Mouse (Mus musculus): ENCODE measurements at regions not wholly inside any gene's neighbourhood (a gene's known extent, or its start where the extent isn't known, plus 50 kb on each side); places are given as distances from the start of the nearest gene placed in this dataset.
A peak's percentile ranks its signal among the peaks of the same experiment; 100 is the strongest.

DNA sequence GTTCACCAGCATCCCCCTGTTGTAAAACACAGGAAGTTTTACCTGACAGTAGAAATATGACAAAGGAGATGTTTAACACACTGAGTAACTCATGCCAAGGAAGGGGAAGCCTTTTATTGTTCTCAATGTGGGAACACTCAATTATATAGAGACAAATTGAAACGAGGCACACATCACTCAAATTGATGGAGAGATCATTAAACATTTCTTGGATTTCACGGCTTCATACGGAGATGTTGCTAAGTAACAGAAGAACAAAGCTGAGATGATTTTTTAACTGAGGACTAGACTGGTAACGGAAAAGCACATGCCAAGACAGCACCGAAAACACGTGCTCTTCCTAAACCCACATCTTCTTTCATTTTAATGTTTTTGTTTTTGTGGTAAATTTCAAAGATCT lies 437.0 kb upstream of the Intu start:
- H3K9me3 ChIP-seq, result no peaks in the 10 kb centered on the region
- no peak overlapping the region for H3K27ac ChIP-seq
- H3K4me2 ChIP-seq, result no peak overlapping the region
- ATAC-seq (replicated peaks), result 0 out of 2 replicates have a peak, but pooled peaks have one; percentile 46
- H3K9ac ChIP-seq, result no peak overlapping the region
- no peaks in the 10 kb centered on the region for H3K36me3 ChIP-seq (replicated peaks)
- no peak overlapping the region for H3K4me3 ChIP-seq
- 53% methylated on average over 6 of the region's 6 CpGs for WGBS
- no peaks in the 10 kb centered on the region for H3K27me3 ChIP-seq (replicated peaks)
- H3K4me1 ChIP-seq, result peaks cover 4% of the 10 kb centered on the region; the same call in 1 of the 2 replicates

DNA sequence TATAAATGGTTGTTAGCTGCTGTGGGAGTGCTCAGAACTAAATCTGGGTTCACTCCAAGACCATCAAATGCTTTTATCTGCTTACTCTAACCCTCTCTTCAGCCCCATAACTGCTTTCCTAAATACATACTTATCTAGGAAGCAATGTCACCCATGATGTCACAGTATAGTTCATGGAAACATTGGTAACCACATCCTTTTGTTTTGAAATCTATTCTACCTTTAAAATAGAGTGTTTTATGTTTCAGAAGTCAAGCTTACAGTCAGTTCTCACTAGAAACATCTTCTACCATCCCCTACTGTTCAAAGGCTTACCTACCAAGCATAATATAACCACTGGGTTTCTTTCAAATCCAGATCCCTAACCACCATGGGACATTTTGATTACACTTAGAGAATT lies 436.4 kb upstream of the Intu start:
- no peak for ATAC-seq (replicated peaks)
- Histone ChIP-seq H3K4me2 (no peak overlapping the region), H3K36me3 (replicated peaks) (no peaks in the 10 kb centered on the region)

DNA sequence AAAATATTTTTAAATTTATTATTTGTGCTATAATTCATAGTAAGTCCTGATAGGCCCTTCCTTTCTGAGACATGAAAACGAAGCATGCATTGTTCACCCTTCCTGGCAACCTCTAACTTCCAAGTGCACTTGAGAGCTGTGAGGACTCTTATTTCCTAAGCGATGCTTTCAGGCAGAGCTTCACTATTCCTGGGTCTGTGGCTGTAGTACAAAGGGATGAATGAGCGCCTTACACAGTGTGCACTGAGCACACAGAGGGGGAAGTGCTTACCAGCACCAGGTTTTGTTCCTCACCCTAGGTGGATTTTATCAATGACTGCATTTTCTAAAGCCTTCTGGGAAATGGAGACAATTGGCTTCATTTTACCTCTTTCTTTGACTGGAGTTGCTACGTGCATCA lies 428.4 kb upstream of the Intu start:
- Histone ChIP-seq H3K27me3 (replicated peaks) (no peaks in the 10 kb centered on the region), H3K27ac (no peak overlapping the region), H3K36me3 (replicated peaks) (no peaks in the 10 kb centered on the region), H3K9ac (no peak overlapping the region), H3K4me2 (no peak overlapping the region), H3K9me3 (no peaks in the 10 kb centered on the region), H3K4me1 (0 out of 2 replicates have a peak, but pooled peaks cover 6% of the 10 kb centered on the region), H3K4me3 (no peak overlapping the region)
- WGBS, result 13% methylated on average over 4 of the region's 4 CpGs
- ATAC-seq (replicated peaks), result peak; percentile 90

More for the DNA sequence above, 436.4 kb upstream of the Intu start:
- H3K9me3 ChIP-seq, result no peaks in the 10 kb centered on the region
- no peak overlapping the region for H3K4me3 ChIP-seq
- H3K27me3 ChIP-seq (replicated peaks), result no peaks in the 10 kb centered on the region
- no peak overlapping the region for H3K9ac ChIP-seq
- H3K4me1 ChIP-seq, result peaks cover 4% of the 10 kb centered on the region; the same call in 1 of the 2 replicates
- H3K27ac ChIP-seq, result no peak overlapping the region

DNA sequence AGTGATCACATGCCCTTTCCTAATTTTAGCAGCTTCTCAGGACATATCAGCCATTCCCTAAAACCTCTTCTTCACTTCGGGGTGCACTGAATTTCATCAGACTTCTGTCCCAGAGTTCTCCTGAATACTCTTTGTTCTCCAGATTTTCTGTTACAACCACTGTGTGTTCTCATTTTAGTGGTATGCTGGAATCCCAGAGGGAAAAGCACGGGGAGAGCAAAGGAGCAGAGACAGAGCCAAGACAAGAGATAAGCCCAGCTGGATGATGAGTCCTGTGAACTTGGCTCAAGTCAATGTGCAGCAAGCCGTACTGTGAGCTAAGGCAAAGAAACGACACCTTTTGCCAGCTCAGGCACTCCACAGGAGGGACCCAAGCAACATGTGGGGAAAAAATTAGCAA lies 416.3 kb upstream of the Intu start:
- Histone ChIP-seq H3K4me1 (peaks cover 12% of the 10 kb centered on the region), H3K27ac (no peak overlapping the region), H3K27me3 (replicated peaks) (no peaks in the 10 kb centered on the region), H3K4me2 (no peak overlapping the region), H3K9me3 (no peaks in the 10 kb centered on the region), H3K9ac (no peak overlapping the region), H3K4me3 (no peak overlapping the region), H3K36me3 (replicated peaks) (no peaks in the 10 kb centered on the region)
- ATAC-seq (replicated peaks), result no peak
- 58% methylated on average over 4 of the region's 4 CpGs for WGBS

DNA sequence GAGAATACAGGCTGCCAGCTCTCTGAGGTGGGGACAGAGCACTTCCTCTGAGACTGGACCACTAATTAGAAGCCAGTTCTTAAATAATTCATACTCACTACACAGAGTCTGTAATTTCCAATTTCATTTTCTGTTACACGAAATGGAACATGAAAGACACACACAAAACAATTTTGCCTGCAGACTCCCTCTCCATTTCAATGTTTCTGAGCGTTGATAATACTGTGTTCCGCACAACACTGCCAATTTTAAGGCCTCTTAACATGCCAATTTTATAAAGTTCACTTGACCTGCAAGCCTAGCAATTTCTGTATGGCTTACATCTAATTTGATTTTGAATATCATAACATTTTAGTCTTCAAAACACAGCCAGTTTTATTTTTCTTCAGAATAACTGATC lies 412.5 kb upstream of the Intu start:
- H3K36me3 ChIP-seq (replicated peaks), result no peaks in the 10 kb centered on the region
- no peak overlapping the region for H3K9ac ChIP-seq
- H3K9me3 ChIP-seq, result no peaks in the 10 kb centered on the region
- 50% methylated on average over 3 of the region's 3 CpGs for WGBS
- H3K27me3 ChIP-seq (replicated peaks), result no peaks in the 10 kb centered on the region
- no peak overlapping the region for H3K4me3 ChIP-seq
- no peak overlapping the region for H3K4me2 ChIP-seq
- H3K4me1 ChIP-seq, result peaks cover 22% of the 10 kb centered on the region
- H3K27ac ChIP-seq, result no peak overlapping the region
- 0 out of 2 replicates have a peak, but pooled peaks have one; percentile 44 for ATAC-seq (replicated peaks)

DNA sequence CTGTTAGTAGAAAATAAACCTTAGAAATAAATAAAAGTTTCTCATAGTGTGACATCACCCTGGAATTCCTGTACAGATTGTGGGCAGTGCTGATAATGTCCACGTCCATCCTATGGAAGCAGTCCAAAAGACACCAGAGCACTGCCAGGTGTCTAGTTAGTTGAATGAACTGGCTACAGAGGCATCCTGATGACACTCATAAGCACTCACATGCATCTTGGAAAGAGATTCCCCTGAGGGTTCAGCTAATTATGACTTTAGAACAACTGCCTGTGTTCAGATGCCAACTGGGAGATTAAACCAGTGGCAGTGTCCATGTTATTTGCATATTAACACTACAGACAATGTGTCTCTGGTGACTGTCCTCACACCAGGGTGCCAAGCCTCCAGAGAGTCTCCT lies 411.6 kb upstream of the Intu start:
- Histone ChIP-seq H3K27me3 (replicated peaks) (no peaks in the 10 kb centered on the region), H3K27ac (no peak overlapping the region), H3K9me3 (no peaks in the 10 kb centered on the region), H3K4me2 (no peak overlapping the region), H3K9ac (no peak overlapping the region), H3K36me3 (replicated peaks) (no peaks in the 10 kb centered on the region), H3K4me1 (peaks cover 22% of the 10 kb centered on the region), H3K4me3 (no peak overlapping the region)
- no peak; the same call in 1 of the 2 replicates for ATAC-seq (replicated peaks)
- WGBS, result 22% methylated on average over 1 of the region's 1 CpGs

DNA sequence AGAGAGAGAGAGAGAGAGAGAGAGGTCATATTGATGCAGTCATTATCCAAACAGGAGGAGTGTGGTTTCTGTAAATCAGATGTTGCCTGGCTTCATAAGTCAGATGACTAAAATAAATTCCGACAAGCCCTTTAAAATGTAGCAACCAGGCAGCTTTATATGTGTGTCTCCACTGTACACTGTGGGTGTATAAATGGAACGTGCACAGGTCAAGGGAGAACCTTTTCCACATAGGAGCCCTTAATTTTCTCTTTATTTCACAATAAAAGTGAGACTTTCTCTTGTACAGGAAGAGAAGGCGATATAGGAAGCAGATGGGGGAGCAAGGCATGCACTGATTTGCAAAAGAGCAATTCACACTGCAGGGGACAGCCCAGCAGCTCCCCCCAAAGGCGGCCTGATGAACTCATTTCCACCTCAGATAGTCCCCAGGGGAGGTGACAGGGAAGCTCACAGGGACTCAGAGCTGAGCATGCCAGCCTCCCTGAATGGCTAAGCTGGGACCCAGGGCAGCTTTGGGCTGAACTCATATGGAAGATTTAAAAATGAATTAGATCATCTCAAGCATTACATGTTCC lies 410.7 kb upstream of the Intu start:
- Histone ChIP-seq H3K9me3 (no peaks in the 10 kb centered on the region), H3K9ac (no peak overlapping the region), H3K27ac (no peak overlapping the region), H3K4me1 (peaks cover 22% of the 10 kb centered on the region), H3K36me3 (replicated peaks) (no peaks in the 10 kb centered on the region), H3K4me3 (no peak overlapping the region), H3K27me3 (replicated peaks) (no peaks in the 10 kb centered on the region), H3K4me2 (no peak overlapping the region)
- peak; percentile 76 for ATAC-seq (replicated peaks)
- 20% methylated on average over 4 of the region's 4 CpGs for WGBS

DNA sequence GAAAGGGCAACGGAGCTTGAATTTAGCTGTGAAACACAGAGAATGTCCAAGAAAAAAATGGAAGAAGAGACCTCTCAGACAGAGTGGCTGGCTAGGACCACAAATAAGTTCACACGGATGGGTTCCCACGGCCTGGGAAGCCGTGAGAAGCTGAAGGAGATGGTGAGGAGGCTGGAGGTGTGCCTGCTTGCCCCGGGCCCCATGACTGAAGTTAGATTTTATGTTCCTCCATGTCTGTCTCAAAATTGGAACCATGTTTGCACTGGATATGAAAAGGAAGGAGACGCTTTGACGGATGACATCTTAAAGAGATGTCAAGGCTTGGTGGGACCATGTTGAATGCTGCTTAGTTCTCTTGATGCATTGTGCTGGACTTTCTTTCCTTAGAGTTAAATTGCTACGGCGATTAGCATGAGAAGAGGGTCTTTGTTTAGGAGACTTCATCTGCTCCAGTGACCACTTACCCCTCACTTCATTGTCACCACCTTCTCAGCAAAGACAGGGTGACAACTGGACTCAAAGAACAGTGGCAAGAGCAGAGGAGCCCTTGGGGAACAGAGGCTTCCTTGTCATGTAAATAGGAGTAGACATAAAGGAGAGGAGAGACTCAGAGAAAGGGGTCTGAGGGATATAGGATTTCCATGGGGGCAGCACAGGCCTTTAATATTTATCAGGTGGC lies 407.4 kb upstream of the Intu start:
- Histone ChIP-seq H3K4me1 (peaks cover 18% of the 10 kb centered on the region), H3K9ac (no peak overlapping the region), H3K4me3 (no peak overlapping the region), H3K4me2 (no peak overlapping the region), H3K36me3 (replicated peaks) (no peaks in the 10 kb centered on the region), H3K9me3 (no peaks in the 10 kb centered on the region), H3K27ac (no peak overlapping the region), H3K27me3 (replicated peaks) (no peaks in the 10 kb centered on the region)
- WGBS, result 34% methylated on average over 9 of the region's 9 CpGs
- no peak for ATAC-seq (replicated peaks)

DNA sequence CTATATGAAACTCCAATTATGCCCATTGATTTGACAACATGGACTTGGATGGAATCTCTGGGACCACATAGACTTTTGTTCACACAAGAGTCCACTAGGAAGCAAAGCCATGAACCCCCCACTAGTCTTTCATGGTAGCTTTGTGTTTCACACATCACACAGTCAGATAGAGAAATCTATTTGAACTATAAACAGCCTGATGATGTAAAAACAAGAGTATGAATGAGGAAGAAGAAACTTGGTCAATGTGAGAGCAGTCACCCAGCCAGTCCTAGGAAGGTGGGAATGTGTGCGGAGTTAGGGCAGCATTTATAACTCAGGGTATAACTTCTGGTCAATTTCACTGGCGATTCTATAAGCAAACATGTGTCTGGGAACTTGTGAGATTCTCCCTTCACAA lies 404.2 kb upstream of the Intu start:
- no peaks in the 10 kb centered on the region for H3K9me3 ChIP-seq
- no peaks in the 10 kb centered on the region for H3K27me3 ChIP-seq (replicated peaks)
- WGBS, result 92% methylated on average over 2 of the region's 2 CpGs
- no peak overlapping the region for H3K4me3 ChIP-seq
- no peak overlapping the region for H3K27ac ChIP-seq
- no peaks in the 10 kb centered on the region for H3K36me3 ChIP-seq (replicated peaks)
- no peak overlapping the region for H3K9ac ChIP-seq
- no peaks in the 10 kb centered on the region for H3K4me1 ChIP-seq
- H3K4me2 ChIP-seq, result no peak overlapping the region
- no peak for ATAC-seq (replicated peaks)

DNA sequence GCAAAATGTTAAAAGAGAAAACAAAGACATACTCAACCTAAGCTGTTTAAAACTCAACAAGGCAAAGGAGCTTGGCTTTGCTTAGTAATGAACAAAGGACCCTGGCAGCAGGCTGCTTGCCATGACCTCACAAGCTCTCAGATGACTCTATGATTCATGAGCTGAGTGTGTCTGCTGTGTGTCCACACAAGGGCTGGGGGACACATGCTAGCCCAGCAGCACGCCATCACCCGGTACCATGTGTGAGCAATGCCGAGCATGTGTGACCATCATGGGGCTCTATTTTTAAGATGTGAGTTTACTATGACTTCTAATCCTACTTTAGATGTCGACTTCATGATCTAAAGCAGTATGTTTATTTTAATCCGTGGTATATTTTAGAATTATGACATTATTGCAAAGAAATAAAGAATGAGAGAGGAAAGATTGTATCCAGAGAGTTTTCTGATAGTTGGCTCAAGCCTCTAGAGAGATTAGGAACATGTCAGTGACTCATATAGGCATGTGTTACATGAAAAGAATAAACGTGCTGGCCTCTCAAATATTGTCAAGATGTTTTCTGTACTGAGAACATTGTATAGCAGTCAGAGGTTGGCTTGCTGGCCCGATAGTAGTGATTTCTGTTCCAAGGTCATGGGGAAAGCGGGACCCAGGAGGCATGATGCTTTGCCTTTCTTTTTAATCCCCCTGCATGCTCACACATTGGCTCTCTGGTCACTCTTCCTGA lies 400.1 kb upstream of the Intu start:
- Histone ChIP-seq H3K4me2 (no peak overlapping the region), H3K27ac (no peak overlapping the region), H3K9ac (no peak overlapping the region), H3K36me3 (replicated peaks) (no peaks in the 10 kb centered on the region), H3K9me3 (no peaks in the 10 kb centered on the region), H3K4me3 (no peak overlapping the region), H3K27me3 (replicated peaks) (no peaks in the 10 kb centered on the region), H3K4me1 (no peaks in the 10 kb centered on the region)
- no peak for ATAC-seq (replicated peaks)
- WGBS, result 89% methylated on average over 8 of the region's 8 CpGs

DNA sequence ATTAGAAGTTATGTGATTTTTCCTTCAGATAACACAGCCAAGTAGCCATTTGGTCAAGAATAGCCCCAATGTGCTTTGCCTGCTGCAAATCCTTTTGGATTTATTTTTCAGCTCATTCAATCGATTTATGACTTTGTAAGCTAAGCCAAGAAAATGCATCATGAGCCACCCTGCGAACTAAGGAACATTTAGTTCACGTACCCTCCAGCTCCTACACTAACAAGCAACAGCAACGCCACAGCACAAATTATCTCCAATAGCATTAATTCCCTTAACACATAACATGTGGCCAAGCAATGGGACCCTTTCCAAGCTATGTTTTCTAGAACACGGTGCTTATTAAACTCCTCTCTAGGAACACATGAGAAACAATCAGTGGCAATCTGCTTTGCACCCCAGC lies 392.4 kb upstream of the Intu start:
- 81% methylated on average over 5 of the region's 5 CpGs for WGBS
- no peaks in the 10 kb centered on the region for H3K4me1 ChIP-seq
- H3K36me3 ChIP-seq (replicated peaks), result no peaks in the 10 kb centered on the region
- H3K27ac ChIP-seq, result no peak overlapping the region
- no peak overlapping the region for H3K4me3 ChIP-seq
- H3K4me2 ChIP-seq, result no peak overlapping the region
- no peaks in the 10 kb centered on the region for H3K9me3 ChIP-seq
- H3K27me3 ChIP-seq (replicated peaks), result no peaks in the 10 kb centered on the region
- H3K9ac ChIP-seq, result no peak overlapping the region
- ATAC-seq (replicated peaks), result no peak

DNA sequence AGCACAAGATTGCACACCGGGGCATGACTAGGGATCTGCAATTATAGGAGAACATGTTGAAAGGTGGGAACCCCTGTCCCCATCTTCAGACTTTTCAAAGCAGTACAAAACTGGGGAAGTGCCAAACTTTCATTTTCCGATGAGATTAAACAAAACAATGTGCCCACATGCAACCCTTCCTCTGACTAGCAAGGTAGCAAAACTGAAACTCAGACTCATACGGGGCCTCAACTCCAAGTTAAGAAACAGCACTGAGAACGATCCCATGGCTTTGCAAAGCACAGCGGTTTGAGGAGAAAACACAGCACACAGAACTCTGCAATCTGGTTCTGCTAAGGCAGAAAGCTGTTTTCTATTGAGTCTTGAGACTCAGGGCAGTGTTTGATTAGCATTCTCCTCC lies 388.9 kb upstream of the Intu start:
- H3K9ac ChIP-seq, result no peak overlapping the region
- no peak overlapping the region for H3K4me3 ChIP-seq
- no peak for ATAC-seq (replicated peaks)
- H3K4me2 ChIP-seq, result no peak overlapping the region
- no peak overlapping the region for H3K27ac ChIP-seq
- H3K9me3 ChIP-seq, result no peaks in the 10 kb centered on the region
- no peaks in the 10 kb centered on the region for H3K4me1 ChIP-seq
- WGBS, result 92% methylated on average over 5 of the region's 5 CpGs
- H3K27me3 ChIP-seq (replicated peaks), result no peaks in the 10 kb centered on the region
- no peaks in the 10 kb centered on the region for H3K36me3 ChIP-seq (replicated peaks)

DNA sequence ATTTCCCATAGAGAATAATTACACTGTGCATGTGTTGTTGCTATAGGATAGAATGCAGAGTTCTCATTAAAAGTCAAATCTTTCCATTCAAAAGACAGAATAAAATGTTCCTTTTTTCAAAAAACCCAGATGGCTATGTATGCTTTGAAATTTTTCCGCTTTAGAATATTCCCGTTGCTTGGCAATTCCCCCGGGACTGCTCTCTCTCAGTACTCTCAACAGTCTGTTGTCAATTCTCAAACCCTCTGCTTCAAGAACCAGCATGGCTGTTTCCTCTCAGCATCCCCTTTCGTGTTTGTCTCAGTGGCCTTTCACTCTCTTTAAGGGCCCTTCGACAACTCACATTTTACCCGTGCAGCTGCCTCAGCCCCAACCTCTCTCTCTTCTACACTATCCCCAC lies 372.5 kb upstream of the Intu start:
- H3K4me1 ChIP-seq, result no peaks in the 10 kb centered on the region
- WGBS, result 70% methylated on average over 6 of the region's 6 CpGs
- no peak overlapping the region for H3K27ac ChIP-seq

More for the DNA sequence above, 372.5 kb upstream of the Intu start:
- H3K9ac ChIP-seq, result no peak overlapping the region
- no peak for ATAC-seq (replicated peaks)
- H3K9me3 ChIP-seq, result no peaks in the 10 kb centered on the region
- H3K4me2 ChIP-seq, result no peak overlapping the region
- H3K27me3 ChIP-seq (replicated peaks), result no peaks in the 10 kb centered on the region
- H3K4me3 ChIP-seq, result no peak overlapping the region
- no peaks in the 10 kb centered on the region for H3K36me3 ChIP-seq (replicated peaks)
